Mouse (Mus musculus) forebrain, embryonic 10.5 days (tissue): ENCODE measurements around the gene Sars. TPM values are rescaled to one million over a fixed set of nuclear protein-coding genes. Genes with fewer than 3 reads are reported as not detected.

Experiments
- DNase-seq: peaks from one replicate; pipeline ENCODE4 v3.0.0-alpha.2; 2017; ENCODE audit warnings: low spot score; ENCODE audit errors: extremely low spot score
- H3K27ac ChIP-seq: fragments of 300-500 bp; sonication (generic); 2 replicates; pipeline ENCODE4 v1.5.1; 2016; ENCODE audit warnings: mild to moderate bottlenecking
- H3K27me3 ChIP-seq: fragments of 300-500 bp; sonication (generic); 2 replicates; pipeline ENCODE4 v1.6.1; 2016; ENCODE audit warnings: mild to moderate bottlenecking; ENCODE audit not compliant: poor library complexity, severe bottlenecking
- H3K36me3 ChIP-seq: fragments of 300-500 bp; sonication (generic); replicated peaks from 2 replicates; pipeline ENCODE4 v1.6.1; 2016; ENCODE audit warnings: mild to moderate bottlenecking, moderate library complexity
- H3K4me1 ChIP-seq: fragments of 300-500 bp; sonication (generic); 2 replicates; pipeline ENCODE4 v1.6.1; 2016
- H3K4me3 ChIP-seq: fragments of 300-500 bp; sonication (generic); 2 replicates; pipeline ENCODE4 v1.5.1; 2016; ENCODE audit warnings: mild to moderate bottlenecking, moderate library complexity
- H3K9me3 ChIP-seq: fragments of 300-500 bp; sonication (generic); 2 replicates; pipeline ENCODE4 v1.6.1; 2016; ENCODE audit warnings: mild to moderate bottlenecking, moderate library complexity
- WGBS: fragments of 180-500 bp; shearing (Covaris S2); methylation state at CpG from one replicate; pipeline ENCODE4 v1.1.7; 2016; 5-methylcytosine and 5-hydroxymethylcytosine counted together
- polyA plus RNA-seq: library from polyadenylated mRNA; unstranded; fragments of >200 nt; fragmentation: Nextera tagmentation; extraction: Ambion mirVana; gene quantifications from 2 replicates; pipeline ENCODE4 v1.2.1, GENCODE M21; 2016

Gene Sars
- polyA plus RNA-seq, 1 experiment from 2014 or later = 160 TPM

DNA sequence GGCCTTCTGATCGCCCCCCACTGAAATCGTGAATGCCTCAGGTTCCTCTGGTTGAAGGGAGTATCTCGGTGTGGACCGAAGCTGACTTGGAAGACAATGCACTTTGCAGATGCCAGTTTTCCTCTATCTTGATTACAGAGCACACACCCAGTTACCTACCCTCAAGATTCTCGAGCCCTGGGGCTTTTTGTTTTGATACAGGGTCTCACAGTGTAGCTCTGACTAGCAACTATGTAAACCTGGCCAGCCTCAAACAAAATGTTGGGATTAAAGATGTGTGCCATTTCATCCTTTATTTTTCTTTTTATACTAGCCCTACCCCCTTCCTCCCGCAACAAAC, 327 bp upstream of the Sars start:
- Histone ChIP-seq H3K4me3 (peak overlapping the region; percentile 92), H3K9me3 (no peaks in the 10 kb centered on the region), H3K27me3 (no peaks in the 10 kb centered on the region), H3K27ac (peak overlapping the region; percentile 91), H3K36me3 (peaks cover 25% of the 10 kb centered on the region), H3K4me1 (peaks cover 41% of the 10 kb centered on the region)
- no peak for DNase-seq
- 15% methylated on average over 6 of the region's 6 CpGs for WGBS

DNA sequence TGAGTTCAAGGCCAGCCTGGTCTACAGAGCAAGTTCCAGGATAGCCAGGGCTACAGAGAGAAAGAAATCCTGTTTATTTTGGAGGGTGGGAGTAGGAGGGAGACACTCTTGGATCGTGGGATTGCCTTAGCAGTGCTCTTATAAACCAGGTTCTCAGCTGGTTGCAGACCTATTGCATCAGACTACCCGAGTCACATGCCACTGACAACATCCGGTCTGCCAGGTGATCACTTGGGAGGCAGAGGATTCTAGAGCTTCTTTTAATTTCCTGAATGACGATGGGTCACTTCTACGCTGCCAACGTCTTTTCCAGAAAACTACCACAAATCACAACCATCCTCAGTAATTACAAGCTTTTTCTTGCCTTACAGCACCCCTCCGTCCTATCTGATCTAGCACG, 980 bp downstream of the Sars start:
- Histone ChIP-seq H3K36me3 (peaks cover 36% of the 10 kb centered on the region), H3K27ac (peak overlapping the region; percentile 91), H3K27me3 (no peaks in the 10 kb centered on the region), H3K9me3 (no peaks in the 10 kb centered on the region), H3K4me1 (peaks cover 41% of the 10 kb centered on the region), H3K4me3 (peak overlapping the region; percentile 92)
- DNase-seq = no peak
- WGBS = 33% methylated on average over 8 of the region's 8 CpGs

DNA sequence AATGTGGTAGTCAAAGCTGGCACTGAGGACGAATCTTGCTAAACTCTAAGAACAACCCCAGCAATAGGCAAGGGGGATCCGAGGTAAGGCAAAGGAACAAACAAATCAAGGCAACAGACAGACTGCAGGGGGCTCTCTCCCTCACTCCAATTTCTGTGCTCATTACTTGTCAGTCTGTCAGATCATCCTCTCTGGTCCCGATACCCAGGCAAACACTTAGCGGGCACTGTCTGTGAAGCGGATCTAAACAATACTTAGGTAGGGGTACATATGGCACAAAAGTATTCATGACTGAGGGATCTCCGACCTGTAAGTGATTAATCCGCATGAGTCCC, 8.7 kb downstream of the Sars start:
- Histone ChIP-seq H3K27me3 (no peaks in the 10 kb centered on the region), H3K4me3 (no peak overlapping the region), H3K27ac (no peak overlapping the region), H3K4me1 (peaks cover 52% of the 10 kb centered on the region), H3K9me3 (no peaks in the 10 kb centered on the region), H3K36me3 (peaks cover 85% of the 10 kb centered on the region)
- 83% methylated on average over 7 of the region's 7 CpGs for WGBS
- DNase-seq = no peak

DNA sequence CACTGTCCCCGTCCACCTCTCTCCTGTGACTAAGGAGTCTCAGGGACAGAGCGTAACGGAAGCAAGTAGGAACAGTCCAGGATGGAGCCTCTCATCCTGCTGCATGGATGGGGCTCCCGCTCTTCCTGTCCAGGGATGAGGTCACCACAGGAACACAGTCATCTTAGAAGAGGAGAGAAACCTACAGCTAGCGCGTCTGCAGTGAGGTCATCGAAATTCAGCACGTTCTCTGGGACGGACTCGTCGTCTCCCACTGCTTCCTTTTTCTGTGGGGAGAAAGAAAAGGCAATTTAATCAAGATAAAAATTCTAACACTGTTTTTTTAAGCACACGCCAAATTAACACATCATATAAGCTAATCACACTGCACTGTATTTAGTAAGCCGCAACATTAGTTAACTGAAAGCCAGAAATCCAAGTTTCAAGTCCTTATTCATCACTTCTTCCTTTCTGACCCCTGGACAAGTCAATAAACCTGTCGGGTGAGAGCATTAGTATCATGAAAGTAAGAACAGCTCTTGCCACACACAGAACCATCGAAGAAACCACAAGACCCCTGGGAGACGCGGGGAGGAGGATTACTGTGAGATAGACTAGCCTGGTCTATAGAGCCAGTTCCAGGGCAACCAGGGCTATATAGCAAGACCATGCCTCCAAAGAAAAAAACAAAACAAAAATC, 9.2 kb downstream of the Sars start:
- Histone ChIP-seq H3K4me3 (no peak overlapping the region), H3K9me3 (no peaks in the 10 kb centered on the region), H3K27ac (peak overlapping the region; percentile 90), H3K36me3 (peaks cover 85% of the 10 kb centered on the region), H3K27me3 (no peaks in the 10 kb centered on the region), H3K4me1 (peaks cover 57% of the 10 kb centered on the region)
- 90% methylated on average over 17 of the region's 17 CpGs for WGBS
- no peak for DNase-seq

DNA sequence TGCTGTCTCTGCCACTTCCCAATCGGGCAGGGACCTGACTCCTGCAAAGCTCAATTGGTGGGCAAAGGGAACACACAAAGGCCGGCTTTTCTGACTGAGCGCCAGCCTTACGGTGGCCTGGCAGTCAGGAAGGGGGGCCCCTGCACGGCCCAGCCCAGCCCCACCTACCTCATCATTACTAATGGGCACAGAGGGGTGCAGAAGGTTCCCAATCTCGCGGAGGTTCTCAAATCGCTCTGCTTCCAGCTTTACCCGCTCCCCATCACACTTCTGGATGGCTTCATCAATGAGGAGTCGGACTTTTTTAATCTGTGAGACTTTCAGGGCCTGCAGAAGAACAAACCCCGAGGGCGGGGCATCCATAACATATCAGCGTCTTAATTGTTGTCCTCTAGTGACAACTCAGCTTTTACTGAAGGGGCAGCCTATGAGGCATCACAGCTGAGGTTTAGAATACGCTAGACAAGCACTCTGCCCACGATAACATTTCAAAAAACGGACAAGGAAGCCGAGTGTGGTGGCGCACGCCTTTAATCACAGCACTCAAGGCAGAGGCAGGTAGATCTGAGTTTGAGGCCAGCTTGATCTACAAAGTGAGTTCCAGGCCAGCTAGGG, 11.0 kb downstream of the Sars start:
- WGBS = 24% methylated on average over 19 of the region's 19 CpGs
- peak overlapping the region; percentile 34 for H3K4me3 ChIP-seq
- peaks cover 87% of the 10 kb centered on the region for H3K36me3 ChIP-seq
- peak overlapping the region; percentile 90 for H3K27ac ChIP-seq
- no peaks in the 10 kb centered on the region for H3K9me3 ChIP-seq
- DNase-seq = no peak
- no peaks in the 10 kb centered on the region for H3K27me3 ChIP-seq
- H3K4me1 ChIP-seq = peaks cover 57% of the 10 kb centered on the region

DNA sequence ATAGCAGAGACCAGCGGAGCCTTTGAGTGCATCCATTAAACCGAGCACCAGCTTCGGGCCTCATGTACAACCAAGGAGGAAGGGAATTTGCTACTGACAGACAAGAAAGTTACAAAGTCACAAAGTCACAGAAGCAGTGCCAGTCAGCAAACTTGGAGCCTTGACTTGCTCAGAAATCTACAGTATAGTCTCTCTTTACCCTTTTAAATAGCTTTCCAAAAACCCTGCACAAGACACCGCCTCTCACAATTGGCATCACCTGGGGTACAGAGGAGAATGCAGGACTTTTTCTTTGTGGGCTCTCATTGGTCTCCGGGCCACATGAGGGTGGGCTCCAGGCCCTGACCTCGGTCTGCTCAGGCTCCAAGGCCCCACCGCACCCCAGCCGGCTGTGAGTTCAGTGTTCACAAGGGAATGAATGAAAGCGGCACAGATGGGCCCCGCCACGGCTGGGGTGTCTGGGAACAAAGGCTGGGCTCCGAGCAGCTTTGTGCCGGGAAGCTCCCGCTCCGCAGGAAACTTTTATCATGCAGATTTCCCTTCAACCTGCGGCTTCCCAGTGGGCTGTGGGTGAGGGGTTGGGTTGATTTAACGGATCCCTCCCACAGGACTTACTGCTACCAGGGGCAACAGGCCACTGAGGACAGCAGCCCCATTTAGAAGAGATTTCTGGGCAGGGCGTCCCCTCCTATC, 11.7 kb downstream of the Sars start:
- peak; percentile 92 for DNase-seq
- Histone ChIP-seq H3K36me3 (peaks cover 87% of the 10 kb centered on the region), H3K27me3 (no peaks in the 10 kb centered on the region), H3K27ac (peak overlapping the region; percentile 90), H3K4me1 (peaks cover 57% of the 10 kb centered on the region), H3K4me3 (peak overlapping the region; percentile 34), H3K9me3 (no peaks in the 10 kb centered on the region)
- 18% methylated on average over 18 of the region's 18 CpGs for WGBS

DNA sequence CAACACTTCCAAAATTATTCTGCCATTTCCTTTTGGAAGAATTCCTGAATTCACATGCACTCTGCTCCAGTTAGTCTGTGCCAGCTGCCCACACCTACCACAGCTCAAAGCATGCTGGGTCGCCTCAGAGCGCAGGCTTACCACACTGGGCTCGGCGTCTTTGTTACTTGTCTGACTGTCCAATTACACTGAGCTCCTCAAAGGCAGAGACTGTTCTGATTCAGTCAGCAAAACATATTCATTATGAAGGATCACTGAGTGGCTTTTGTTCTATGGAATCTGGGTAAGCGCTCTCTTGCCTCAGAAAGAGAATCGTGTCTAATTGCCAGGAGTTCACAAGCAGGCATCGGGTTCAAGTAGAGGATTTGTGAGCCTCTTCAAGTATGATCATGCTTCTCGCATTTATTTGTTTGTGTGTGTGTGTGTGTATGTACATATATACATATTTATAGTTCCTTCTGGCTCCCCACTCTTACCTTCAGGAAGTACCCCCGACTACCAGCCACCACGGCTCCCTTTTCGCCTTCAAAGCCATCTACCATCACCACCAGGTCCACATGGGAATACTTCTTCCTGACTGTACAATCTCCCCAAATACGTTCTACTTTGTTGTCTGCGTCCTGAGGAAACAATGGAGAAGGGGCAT, 12.3 kb downstream of the Sars start:
- peak overlapping the region; percentile 34 for H3K4me3 ChIP-seq
- no peaks in the 10 kb centered on the region for H3K27me3 ChIP-seq
- H3K4me1 ChIP-seq = peaks cover 57% of the 10 kb centered on the region
- H3K9me3 ChIP-seq = no peaks in the 10 kb centered on the region
- WGBS = 37% methylated on average over 13 of the region's 13 CpGs
- peaks cover 89% of the 10 kb centered on the region for H3K36me3 ChIP-seq
- peak; percentile 61 for DNase-seq
- peak overlapping the region; percentile 90 for H3K27ac ChIP-seq

DNA sequence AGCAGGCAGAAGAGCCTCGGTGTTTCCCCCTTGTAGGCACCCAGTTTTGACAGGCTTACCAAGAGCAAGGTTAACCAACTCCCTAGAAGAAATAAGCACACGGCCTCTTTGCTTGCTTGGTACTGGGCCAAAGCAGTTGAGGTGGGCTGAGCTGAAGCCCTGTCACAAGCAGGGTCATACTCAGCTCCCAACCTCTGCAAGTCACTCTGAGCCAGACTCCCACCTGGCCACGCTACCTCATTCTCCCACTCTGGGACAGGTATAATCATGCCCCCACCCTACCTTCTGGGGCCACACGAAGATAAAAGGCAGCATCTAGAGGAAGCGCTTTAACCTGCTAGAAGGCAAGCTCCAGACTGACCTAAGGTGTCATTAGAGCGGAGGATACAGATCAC, 19.4 kb downstream of the Sars start:
- 80% methylated on average over 6 of the region's 6 CpGs for WGBS
- Histone ChIP-seq H3K36me3 (peaks cover 65% of the 10 kb centered on the region), H3K4me3 (no peak overlapping the region)

DNA sequence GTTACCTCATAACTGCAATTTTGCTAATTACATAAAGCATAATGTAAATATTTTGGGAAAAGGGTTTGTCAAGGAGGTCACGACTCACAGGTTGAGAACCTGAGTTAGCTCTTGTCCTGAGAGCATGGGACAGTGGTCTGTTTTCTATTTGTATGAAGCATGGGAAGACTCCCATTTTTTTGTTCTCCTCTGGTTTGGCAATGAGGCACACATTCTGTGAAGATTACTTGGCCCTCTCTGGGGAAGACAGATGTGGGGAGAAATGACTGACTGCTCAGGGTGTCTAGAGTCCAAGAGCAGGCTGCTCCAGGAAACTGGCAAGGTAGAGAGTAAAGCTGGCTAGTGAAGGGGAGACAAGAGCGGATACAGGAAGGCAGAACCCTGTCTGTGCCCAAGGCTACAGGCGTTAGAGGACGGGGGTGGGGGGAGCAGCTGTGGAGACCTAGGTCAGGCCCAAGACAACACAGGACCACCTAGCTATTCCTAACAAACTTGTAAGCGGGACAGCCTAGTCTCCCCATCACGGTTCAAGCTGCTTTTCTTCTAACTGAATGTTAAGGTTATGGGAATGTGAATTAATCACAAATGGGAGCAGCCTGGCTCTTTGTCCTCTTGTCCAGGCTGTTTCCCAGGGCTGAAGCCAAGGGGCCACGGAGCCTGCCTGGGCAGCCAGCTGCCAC, 19.9 kb downstream of the Sars start:
- Histone ChIP-seq H3K36me3 (peaks cover 59% of the 10 kb centered on the region), H3K9me3 (no peaks in the 10 kb centered on the region), H3K27ac (peak overlapping the region; percentile 78), H3K4me3 (no peak overlapping the region), H3K4me1 (peaks cover 47% of the 10 kb centered on the region), H3K27me3 (no peaks in the 10 kb centered on the region)
- 60% methylated on average over 7 of the region's 7 CpGs for WGBS
- no peak for DNase-seq

More for the DNA sequence above, 19.4 kb downstream of the Sars start:
- H3K27me3 ChIP-seq = no peaks in the 10 kb centered on the region
- peak overlapping the region; percentile 78 for H3K27ac ChIP-seq
- no peak for DNase-seq
- H3K9me3 ChIP-seq = no peaks in the 10 kb centered on the region
- H3K4me1 ChIP-seq = peaks cover 47% of the 10 kb centered on the region

DNA sequence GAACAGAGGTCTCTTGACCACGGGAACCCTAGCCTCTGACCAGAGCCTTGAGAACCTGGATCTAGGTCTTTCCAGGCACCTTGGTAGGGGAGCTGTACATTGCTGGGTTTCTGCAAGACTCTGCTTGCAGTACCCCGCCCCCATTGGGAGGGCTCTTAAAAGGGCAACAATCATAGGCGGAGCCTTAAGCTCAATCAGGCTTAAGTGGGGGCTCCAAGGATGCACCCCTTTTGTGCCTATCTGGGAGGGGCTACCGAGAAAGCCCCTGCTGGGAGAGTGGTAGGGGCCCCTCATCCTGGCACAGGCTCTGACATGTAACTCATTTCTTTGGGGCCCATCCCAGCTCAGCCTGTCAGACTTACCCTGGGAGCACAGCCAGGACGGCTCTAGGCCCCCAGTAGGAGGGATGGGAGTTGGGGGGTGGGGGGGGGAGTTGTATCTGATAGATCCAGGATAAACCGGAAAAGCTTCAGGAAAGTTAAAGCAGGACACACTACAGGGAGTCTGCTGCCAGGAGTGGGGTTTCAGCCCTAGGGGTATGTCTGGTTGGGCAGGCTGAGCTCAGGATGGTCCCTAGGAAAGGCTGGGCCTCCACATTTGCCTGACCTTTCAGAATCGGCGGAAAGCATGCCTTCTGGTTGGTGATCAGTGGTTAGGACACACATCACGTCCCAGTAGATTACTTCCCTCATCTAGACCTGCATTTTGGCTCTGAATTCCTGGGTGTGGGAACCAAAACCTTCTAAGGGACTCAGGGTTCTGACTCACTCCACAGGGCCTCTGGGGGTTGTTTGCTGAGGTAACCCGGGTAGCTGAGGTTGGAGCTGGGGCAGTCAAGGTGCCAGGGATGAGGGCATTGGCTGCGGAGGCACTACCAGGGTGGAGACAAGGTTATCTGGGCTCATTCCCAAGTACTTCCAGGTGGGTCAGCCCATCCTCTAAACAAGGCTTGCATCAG, 20.9 kb downstream of the Sars start:
- DNase-seq = peak; percentile 38
- peak overlapping the region; percentile 30; the same call in 1 of the 2 replicates for H3K4me3 ChIP-seq
- peak overlapping the region; percentile 78 for H3K27ac ChIP-seq

DNA sequence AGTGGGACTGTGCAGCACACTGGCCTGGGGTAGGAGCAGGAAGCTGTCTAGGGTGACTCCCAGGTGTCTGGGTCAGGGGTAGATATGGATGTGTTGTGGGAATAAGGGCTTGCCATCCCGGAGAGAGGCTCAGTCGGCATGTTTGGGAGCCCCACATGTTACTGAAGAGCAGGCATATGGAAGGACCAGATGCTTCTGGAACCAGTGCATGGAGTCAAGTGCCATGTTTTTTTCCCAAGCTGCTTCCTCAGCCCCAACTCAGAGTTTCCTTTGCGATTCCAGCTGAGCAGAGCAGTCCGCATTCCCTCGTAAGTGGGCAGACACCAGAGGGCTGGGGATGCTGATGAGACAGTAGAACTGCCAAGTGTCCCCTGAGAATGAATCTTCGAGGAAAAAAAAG, 22.0 kb downstream of the Sars start:
- WGBS = 43% methylated on average over 6 of the region's 6 CpGs
- no peak overlapping the region for H3K4me3 ChIP-seq
- H3K36me3 ChIP-seq = peaks cover 39% of the 10 kb centered on the region
- peak overlapping the region; percentile 78; the same call in 1 of the 2 replicates for H3K27ac ChIP-seq
- peaks cover 47% of the 10 kb centered on the region for H3K4me1 ChIP-seq
- H3K9me3 ChIP-seq = no peaks in the 10 kb centered on the region
- H3K27me3 ChIP-seq = no peaks in the 10 kb centered on the region; the same call in 1 of the 2 replicates
- no peak for DNase-seq

More for the DNA sequence above, 20.9 kb downstream of the Sars start:
- H3K4me1 ChIP-seq = peaks cover 47% of the 10 kb centered on the region
- 24% methylated on average over 11 of the region's 11 CpGs for WGBS
- peaks cover 50% of the 10 kb centered on the region for H3K36me3 ChIP-seq
- no peaks in the 10 kb centered on the region for H3K27me3 ChIP-seq
- H3K9me3 ChIP-seq = no peaks in the 10 kb centered on the region
